Mouse (Mus musculus) hindbrain, embryonic 11.5 days (tissue): ENCODE measurements around the gene Rhoh. TPM values are rescaled to one million over a fixed set of nuclear protein-coding genes. Genes with fewer than 3 reads are reported as not detected.

Experiments
- ATAC-seq: fragments of 200-750 bp; cut with Nextera tagmentation; 2 replicates; pipeline ENCODE4 v1.8.0; 2017; ENCODE audit warnings: mild to moderate bottlenecking, moderate TSS enrichment, moderate library complexity; ENCODE audit not compliant: low FRiP score
- DNase-seq: peaks from one replicate; pipeline ENCODE4 v3.0.0-alpha.2; 2015; ENCODE audit warnings: low spot score
- H3K27ac ChIP-seq: fragments of 300-500 bp; sonication (generic); 2 replicates; pipeline ENCODE4 v1.5.1; 2014; ENCODE audit warnings: mild to moderate bottlenecking, low read depth, low read length
- H3K27me3 ChIP-seq: fragments of 300-500 bp; sonication (generic); 2 replicates; pipeline ENCODE4 v1.6.1; 2014; ENCODE audit warnings: mild to moderate bottlenecking, low read length, moderate library complexity, mixed read lengths; ENCODE audit not compliant: control insufficient read depth, insufficient read depth
- H3K36me3 ChIP-seq: fragments of 300-500 bp; sonication (generic); 2 replicates; pipeline ENCODE4 v1.6.1; 2014; ENCODE audit warnings: mild to moderate bottlenecking, low read length, moderate library complexity, mixed read lengths; ENCODE audit not compliant: control insufficient read depth, insufficient read depth
- H3K4me1 ChIP-seq: fragments of 300-500 bp; sonication (generic); replicated peaks from 2 replicates; pipeline ENCODE4 v1.6.1; 2014; ENCODE audit warnings: low read length, mixed read lengths; ENCODE audit not compliant: control insufficient read depth, insufficient read depth
- H3K4me2 ChIP-seq: fragments of 300-500 bp; sonication (generic); replicated peaks from 2 replicates; pipeline ENCODE4 v1.6.1; 2014; ENCODE audit warnings: mild to moderate bottlenecking, low read depth, low read length
- H3K4me3 ChIP-seq: fragments of 300-500 bp; sonication (generic); 2 replicates; pipeline ENCODE4 v1.5.1; 2014; ENCODE audit warnings: low read depth, low read length
- H3K9ac ChIP-seq: fragments of 300-500 bp; sonication (generic); 2 replicates; pipeline ENCODE4 v1.6.1; 2014; ENCODE audit warnings: low read depth, low read length
- H3K9me3 ChIP-seq: fragments of 300-500 bp; sonication (generic); 2 replicates; pipeline ENCODE4 v1.6.1; 2016; ENCODE audit warnings: low read length; ENCODE audit not compliant: control insufficient read depth
- WGBS: fragments of 180-500 bp; shearing (Covaris S2); extraction: QIAGEN DNeasy Blood & Tissue Kit; methylation state at CpG from one replicate; pipeline ENCODE4 v1.1.7; 2014; 5-methylcytosine and 5-hydroxymethylcytosine counted together
- polyA plus RNA-seq: library from polyadenylated mRNA; unstranded; fragments of >200 nt; fragmentation: Nextera tagmentation; extraction: Ambion mirVana; gene quantifications from 2 replicates; pipeline ENCODE4 v1.2.1, GENCODE M21; 2014

Rhoh gene
- polyA plus RNA-seq, 1 experiment from 2014 or later, result 0.09 TPM

- H3K4me2 ChIP-seq, result no peak overlapping the region
These were observed 47.7 kb downstream of the Rhoh start for GRCm38 (mm10) chr5:65908751-65909150.

GRCm38 (mm10) chr5:65909321-65909720 lies 48.3 kb downstream of the Rhoh start:
- no peak overlapping the region for H3K4me2 ChIP-seq
- H3K4me1 ChIP-seq, result no peaks in the 10 kb centered on the region
- no peak overlapping the region for H3K9ac ChIP-seq
- no peaks in the 10 kb centered on the region for H3K9me3 ChIP-seq
- DNase-seq, result no peak
- no peak overlapping the region for H3K27ac ChIP-seq
- WGBS, result 78% methylated on average over 4 of the region's 4 CpGs
- no peak for ATAC-seq
- no peak overlapping the region for H3K4me3 ChIP-seq
- no peaks in the 10 kb centered on the region for H3K36me3 ChIP-seq
- no peaks in the 10 kb centered on the region for H3K27me3 ChIP-seq

More at GRCm38 (mm10) chr5:65908751-65909150, 47.7 kb downstream of the Rhoh start:
- DNase-seq, result no peak
- no peak overlapping the region for H3K4me3 ChIP-seq
- WGBS, result 76% methylated on average over 2 of the region's 2 CpGs
- no peaks in the 10 kb centered on the region for H3K27me3 ChIP-seq
- no peak overlapping the region for H3K27ac ChIP-seq
- H3K9ac ChIP-seq, result no peak overlapping the region
- H3K9me3 ChIP-seq, result no peaks in the 10 kb centered on the region
- ATAC-seq, result no peak
- H3K4me1 ChIP-seq, result no peaks in the 10 kb centered on the region
- H3K36me3 ChIP-seq, result no peaks in the 10 kb centered on the region

- H3K4me3 ChIP-seq, result no peak overlapping the region
- WGBS, result 89% methylated on average over 4 of the region's 4 CpGs
- ATAC-seq (no peak), DNase-seq (no peak)
- H3K4me2 ChIP-seq, result no peak overlapping the region
- H3K27me3 ChIP-seq, result no peaks in the 10 kb centered on the region
- H3K27ac ChIP-seq, result no peak overlapping the region
- no peaks in the 10 kb centered on the region for H3K9me3 ChIP-seq
- no peaks in the 10 kb centered on the region for H3K36me3 ChIP-seq
- H3K9ac ChIP-seq, result no peak overlapping the region
- no peaks in the 10 kb centered on the region for H3K4me1 ChIP-seq
These were observed 49.4 kb downstream of the Rhoh start for GRCm38 (mm10) chr5:65910398-65910797.

GRCm38 (mm10) chr5:65911676-65912075 lies 50.7 kb downstream of the Rhoh start:
- WGBS, result 80% methylated on average over 7 of the region's 7 CpGs
- ATAC-seq (no peak), DNase-seq (no peak)
- Histone ChIP-seq H3K4me1 (no peaks in the 10 kb centered on the region), H3K36me3 (no peaks in the 10 kb centered on the region), H3K27ac (no peak overlapping the region), H3K9ac (no peak overlapping the region), H3K4me2 (no peak overlapping the region), H3K4me3 (no peak overlapping the region), H3K27me3 (no peaks in the 10 kb centered on the region), H3K9me3 (no peaks in the 10 kb centered on the region)

GRCm38 (mm10) chr5:65912201-65912600 lies 51.2 kb downstream of the Rhoh start:
- Histone ChIP-seq H3K4me2 (no peak overlapping the region), H3K4me1 (no peaks in the 10 kb centered on the region), H3K27me3 (no peaks in the 10 kb centered on the region), H3K36me3 (no peaks in the 10 kb centered on the region), H3K27ac (no peak overlapping the region), H3K9ac (no peak overlapping the region), H3K9me3 (no peaks in the 10 kb centered on the region), H3K4me3 (no peak overlapping the region)
- DNase-seq (no peak), ATAC-seq (no peak)
- 87% methylated on average over 5 of the region's 5 CpGs for WGBS

- ATAC-seq (no peak), DNase-seq (no peak)
- H3K9me3 ChIP-seq, result no peaks in the 10 kb centered on the region
- H3K4me3 ChIP-seq, result no peak overlapping the region
- H3K27ac ChIP-seq, result no peak overlapping the region
- no peaks in the 10 kb centered on the region for H3K27me3 ChIP-seq
- no peak overlapping the region for H3K4me2 ChIP-seq
- WGBS, result 95% methylated on average over 9 of the region's 9 CpGs
- no peaks in the 10 kb centered on the region for H3K4me1 ChIP-seq
- H3K9ac ChIP-seq, result no peak overlapping the region
- no peaks in the 10 kb centered on the region for H3K36me3 ChIP-seq
These were observed 52.1 kb downstream of the Rhoh start for GRCm38 (mm10) chr5:65913126-65913525.

- H3K9me3 ChIP-seq, result no peaks in the 10 kb centered on the region
- H3K4me3 ChIP-seq, result no peak overlapping the region
- WGBS, result 87% methylated on average over 7 of the region's 7 CpGs
- H3K27ac ChIP-seq, result no peak overlapping the region
- no peaks in the 10 kb centered on the region for H3K4me1 ChIP-seq
- H3K27me3 ChIP-seq, result no peaks in the 10 kb centered on the region
- no peaks in the 10 kb centered on the region for H3K36me3 ChIP-seq
- DNase-seq (no peak), ATAC-seq (no peak)
- no peak overlapping the region for H3K4me2 ChIP-seq
- no peak overlapping the region for H3K9ac ChIP-seq
These were observed 53.3 kb downstream of the Rhoh start for GRCm38 (mm10) chr5:65914342-65914741.

- Histone ChIP-seq H3K36me3 (no peaks in the 10 kb centered on the region), H3K27me3 (no peaks in the 10 kb centered on the region), H3K9me3 (no peaks in the 10 kb centered on the region), H3K4me2 (no peak overlapping the region), H3K4me3 (no peak overlapping the region), H3K27ac (no peak overlapping the region), H3K4me1 (no peaks in the 10 kb centered on the region), H3K9ac (no peak overlapping the region)
- WGBS, result 92% methylated on average over 5 of the region's 5 CpGs
- no peak for DNase-seq
- ATAC-seq, result no peak
These were observed 55.9 kb downstream of the Rhoh start for GRCm38 (mm10) chr5:65916930-65917329.

GRCm38 (mm10) chr5:65918601-65919000 lies 57.6 kb downstream of the Rhoh start:
- Histone ChIP-seq H3K4me2 (no peak overlapping the region), H3K36me3 (no peaks in the 10 kb centered on the region), H3K4me3 (no peak overlapping the region), H3K9ac (no peak overlapping the region), H3K27ac (no peak overlapping the region), H3K9me3 (no peaks in the 10 kb centered on the region), H3K27me3 (no peaks in the 10 kb centered on the region), H3K4me1 (no peaks in the 10 kb centered on the region)
- DNase-seq, result peak; percentile 12
- no peak for ATAC-seq
- 85% methylated on average over 3 of the region's 3 CpGs for WGBS
